In the genomic region with DNA sequence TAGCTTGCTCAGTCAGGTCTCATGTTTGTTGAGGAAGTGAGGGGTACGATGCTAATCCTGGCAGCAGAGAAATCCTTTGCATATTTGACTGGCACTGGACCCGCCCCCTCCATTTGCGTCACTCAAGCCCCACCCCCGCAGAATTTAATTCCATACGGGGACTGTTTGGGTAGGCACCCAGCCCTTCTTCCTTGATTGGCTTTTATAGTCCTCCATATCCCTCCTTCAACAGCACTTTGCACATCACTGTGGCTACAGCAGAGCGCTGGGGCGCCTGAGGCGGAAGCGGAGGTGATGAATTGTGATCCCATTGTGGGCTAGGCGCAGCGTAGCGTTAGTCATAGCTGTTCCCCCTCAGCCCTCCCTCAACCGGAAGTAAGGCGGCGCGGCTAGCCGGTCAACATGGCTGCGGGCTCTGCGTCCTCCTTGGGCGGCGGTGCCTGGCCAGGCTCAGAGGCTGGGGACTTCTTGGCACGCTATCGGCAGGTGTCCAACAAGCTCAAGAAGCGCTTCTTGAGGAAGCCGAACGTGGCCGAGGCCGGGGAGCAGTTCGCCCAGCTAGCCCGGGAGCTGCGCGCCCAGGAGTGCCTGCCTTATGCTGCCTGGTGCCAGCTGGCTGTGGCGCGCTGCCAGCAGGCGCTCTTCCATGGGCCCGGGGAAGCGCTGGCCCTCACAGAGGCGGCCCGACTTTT, we compare ENCODE assay signal across 8 mouse cellular contexts. TPM values are rescaled to one million over a fixed set of nuclear protein-coding genes. Genes with fewer than 3 reads are reported as not detected.
DNase-seq lines count a peak whose midpoint lies in the region; ATAC-seq and TF ChIP-seq lines count a peak whose summit lies in the region.

Gene F8a, plus strand, starts transcription at position 378 of the 692 bp plus-strand sequence.

- H3K4me1 ChIP-seq in embryonic facial prominence, embryonic 12.5 days, result no peaks in the 10 kb centered on the region
- no peaks in the 10 kb centered on the region for H3K4me1 ChIP-seq in kidney, adult 2 months (ENCODE audit: control insufficient read depth, insufficient read depth, low read length)
- H3K4me1 ChIP-seq in limb, embryonic 12.5 days (replicated peaks), result no peaks in the 10 kb centered on the region
- H3K4me1 ChIP-seq in midbrain, embryonic 14.5 days (ENCODE audit: control insufficient read depth, insufficient read depth, low read length), result no peaks in the 10 kb centered on the region

- no peaks in the 10 kb centered on the region for H3K36me3 ChIP-seq in embryonic facial prominence, embryonic 12.5 days
- H3K36me3 ChIP-seq in kidney, adult 2 months (ENCODE audit: control insufficient read depth, insufficient read depth, low read length), result no peaks in the 10 kb centered on the region
- no peaks in the 10 kb centered on the region for H3K36me3 ChIP-seq in limb, embryonic 12.5 days
- H3K36me3 ChIP-seq in midbrain, embryonic 14.5 days (ENCODE audit: control insufficient read depth, insufficient read depth, low read length), result no peaks in the 10 kb centered on the region

- DNase-seq in 3T3-L1 (ENCODE audit: low read depth, low spot score), result peak; percentile 94
- peak; percentile 81 to 88 for DNase-seq in adrenal gland, postnatal 36 days
- peak; percentile 84 to 89 for DNase-seq in heart, adult 18-20 months
- peak; percentile 89 for DNase-seq in kidney, adult 2 months
- peak; percentile 88 for DNase-seq in midbrain, embryonic 14.5 days
- DNase-seq in spleen, adult 12 weeks (ENCODE audit: low spot score), result peak; percentile 59

- WGBS in embryonic facial prominence, embryonic 12.5 days, result 24% methylated on average over 38 of the region's 39 CpGs
- WGBS in kidney, adult 2 months, result 1% methylated on average over 39 of the region's 39 CpGs
- WGBS in limb, embryonic 12.5 days, result 11% methylated on average over 39 of the region's 39 CpGs
- 24% methylated on average over 39 of the region's 39 CpGs for WGBS in midbrain, embryonic 14.5 days

- ATAC-seq in embryonic facial prominence, embryonic 12.5 days (ENCODE audit: insufficient number of reproducible peaks, insufficient read depth, low FRiP score, low TSS enrichment), result peak; percentile 93
- peak; percentile 92 for ATAC-seq in limb, embryonic 12.5 days (ENCODE audit: insufficient number of reproducible peaks, insufficient read depth, low FRiP score, low TSS enrichment, low read depth)
- peak; percentile 94 for ATAC-seq in midbrain, embryonic 14.5 days (ENCODE audit: low FRiP score, low TSS enrichment)

- no peak for TF ChIP-seq CTCF in kidney, adult 2 months (conservative IDR thresholded peaks at IDR 0.05; ENCODE audit: insufficient read depth, insufficient read length, low read depth, low read length)

- peak; percentile 74 for TF ChIP-seq POLR2A in kidney, adult 2 months (IDR thresholded peaks at IDR 0.05; ENCODE audit: low read depth, low read length)

- H3K9ac ChIP-seq in embryonic facial prominence, embryonic 12.5 days, result peak within 1 kb of the TSS; percentile 55
- H3K9ac ChIP-seq in limb, embryonic 12.5 days (replicated peaks), result peak within 1 kb of the TSS; percentile 65
- H3K9ac ChIP-seq in midbrain, embryonic 14.5 days (replicated peaks; ENCODE audit: low read length), result peak within 1 kb of the TSS; percentile 72

- peak within 1 kb of the TSS; percentile 75 for H3K27ac ChIP-seq in embryonic facial prominence, embryonic 12.5 days
- H3K27ac ChIP-seq in kidney, adult 2 months (ENCODE audit: insufficient read depth, low read depth, low read length), result peak within 1 kb of the TSS; percentile 97
- H3K27ac ChIP-seq in limb, embryonic 12.5 days, result peak within 1 kb of the TSS; percentile 75
- H3K27ac ChIP-seq in midbrain, embryonic 14.5 days (replicated peaks; ENCODE audit: low read depth, low read length), result peak within 1 kb of the TSS; percentile 92

- H3K4me3 ChIP-seq in embryonic facial prominence, embryonic 12.5 days, result peak within 1 kb of the TSS; percentile 57
- peak within 1 kb of the TSS; percentile 76 for H3K4me3 ChIP-seq in kidney, adult 2 months (ENCODE audit: insufficient read depth, low read depth, low read length)
- H3K4me3 ChIP-seq in limb, embryonic 12.5 days (replicated peaks), result peak within 1 kb of the TSS; percentile 59
- peak within 1 kb of the TSS; percentile 57 for H3K4me3 ChIP-seq in midbrain, embryonic 14.5 days (replicated peaks; ENCODE audit: low read depth, low read length)

- peaks cover 10% of the 10 kb centered on the region for H3K27me3 ChIP-seq in embryonic facial prominence, embryonic 12.5 days
- no peaks in the 10 kb centered on the region for H3K27me3 ChIP-seq in kidney, adult 2 months (replicated peaks; ENCODE audit: control insufficient read depth, insufficient read depth, low read length)
- peaks cover 15% of the 10 kb centered on the region for H3K27me3 ChIP-seq in limb, embryonic 12.5 days
- no peaks in the 10 kb centered on the region for H3K27me3 ChIP-seq in midbrain, embryonic 14.5 days (ENCODE audit: control insufficient read depth, insufficient read depth, low read length)

- peak within 1 kb of the TSS; percentile 86 for H3K4me2 ChIP-seq in embryonic facial prominence, embryonic 12.5 days (replicated peaks)
- H3K4me2 ChIP-seq in limb, embryonic 12.5 days, result peak within 1 kb of the TSS; percentile 81
- peak within 1 kb of the TSS; percentile 58 for H3K4me2 ChIP-seq in midbrain, embryonic 14.5 days (ENCODE audit: low read length)

- no peaks in the 10 kb centered on the region for H3K9me3 ChIP-seq in embryonic facial prominence, embryonic 12.5 days
- no peaks in the 10 kb centered on the region for H3K9me3 ChIP-seq in limb, embryonic 12.5 days
- H3K9me3 ChIP-seq in midbrain, embryonic 14.5 days (ENCODE audit: control insufficient read depth, low read length), result no peaks in the 10 kb centered on the region

RNA-seq across cellular contexts. Expression of gene F8a, which starts in this region (rescaled TPM):
- 10 to 100 TPM in 1 of 2 experiments, 1 to 10 TPM in 1; 9.0 to 10.1 TPM for total RNA-seq in adrenal gland, postnatal 36 days (2021)
- polyA plus RNA-seq in embryonic facial prominence, embryonic 12.5 days (2016; fragmentation: Nextera tagmentation; extraction: Ambion mirVana), result 11.6 and 11.8 TPM in 2 replicates
- 1 to 10 TPM; 6.6 to 7.2 TPM for total RNA-seq in heart, adult 18-20 months (2021)
- polyA plus RNA-seq in kidney, adult 2 months (2012; rRNA removed), result 7.6 and 9.9 TPM in 2 replicates
- 11.3 and 11.4 TPM in 2 replicates for polyA plus RNA-seq in limb, embryonic 12.5 days (2016; fragmentation: Nextera tagmentation; extraction: Ambion mirVana)
- 30.3 and 34.9 TPM in 2 replicates for polyA plus RNA-seq in midbrain, embryonic 14.5 days (2014; fragmentation: Nextera tagmentation; extraction: Ambion mirVana)

Comparison
In these comparisons a context has a peak if more than half of its experiments do, and no peak if none do; other contexts are left out.
1. Peak in every context shown above with its lines: DNase-seq, ATAC-seq, H3K4me3 ChIP-seq and H3K27ac ChIP-seq.